Mouse (Mus musculus) stomach, embryonic 15.5 days (tissue): ENCODE measurements around the gene Rbfox1. TPM values are rescaled to one million over a fixed set of nuclear protein-coding genes. Genes with fewer than 3 reads are reported as not detected.

Experiments
- ATAC-seq: fragments of 200-750 bp; cut with Nextera tagmentation; 2 replicates; pipeline ENCODE4 v1.8.0; 2017; ENCODE audit warnings: low read depth, moderate number of reproducible peaks, moderate TSS enrichment; ENCODE audit not compliant: insufficient read depth, low FRiP score
- H3K27ac ChIP-seq: fragments of 300-500 bp; sonication (generic); 2 replicates; pipeline ENCODE4 v1.5.1; 2015; ENCODE audit warnings: mild to moderate bottlenecking, inconsistent platforms
- H3K27me3 ChIP-seq: fragments of 300-500 bp; sonication (generic); replicated peaks from 2 replicates; pipeline ENCODE4 v1.6.1; 2015; ENCODE audit warnings: inconsistent platforms
- H3K36me3 ChIP-seq: fragments of 300-500 bp; sonication (generic); 2 replicates; pipeline ENCODE4 v1.6.1; 2015; ENCODE audit warnings: inconsistent platforms
- H3K4me1 ChIP-seq: fragments of 300-500 bp; sonication (generic); 2 replicates; pipeline ENCODE4 v1.6.1; 2015; ENCODE audit warnings: inconsistent platforms
- H3K4me2 ChIP-seq: fragments of 300-500 bp; sonication (generic); 2 replicates; pipeline ENCODE4 v1.6.1; 2015; ENCODE audit warnings: mild to moderate bottlenecking, inconsistent platforms
- H3K4me3 ChIP-seq: fragments of 300-500 bp; sonication (generic); replicated peaks from 2 replicates; pipeline ENCODE4 v1.5.1; 2015; ENCODE audit warnings: inconsistent platforms
- H3K9ac ChIP-seq: fragments of 300-500 bp; sonication (generic); 2 replicates; pipeline ENCODE4 v1.6.1; 2015; ENCODE audit warnings: inconsistent platforms
- H3K9me3 ChIP-seq: fragments of 300-500 bp; sonication (generic); 2 replicates; pipeline ENCODE4 v1.6.1; 2016; ENCODE audit warnings: inconsistent platforms
- WGBS: fragments of 180-500 bp; shearing (Covaris S2); methylation state at CpG from one replicate; pipeline ENCODE4 v1.1.7; 2015; 5-methylcytosine and 5-hydroxymethylcytosine counted together
- polyA plus RNA-seq: library from polyadenylated mRNA; unstranded; fragments of >200 nt; fragmentation: Nextera tagmentation; extraction: Ambion mirVana; gene quantifications from 2 replicates; pipeline ENCODE4 v1.2.1, GENCODE M21; 2015

Rbfox1 gene
- polyA plus RNA-seq, 1 experiment from 2014 or later: 3.5 TPM

- H3K4me3 ChIP-seq: no peak overlapping the region
- no peaks in the 10 kb centered on the region for H3K27me3 ChIP-seq
- H3K36me3 ChIP-seq: no peaks in the 10 kb centered on the region
- WGBS: 64% methylated on average over 6 of the region's 6 CpGs
- no peak for ATAC-seq
- no peak overlapping the region for H3K4me2 ChIP-seq
- no peak overlapping the region for H3K27ac ChIP-seq
- H3K9me3 ChIP-seq: no peaks in the 10 kb centered on the region
- H3K9ac ChIP-seq: no peak overlapping the region
- H3K4me1 ChIP-seq: no peaks in the 10 kb centered on the region
Measured at GRCm38 (mm10) chr16:6390278-6390930, 505.2 kb downstream of the Rbfox1 start.

DNA sequence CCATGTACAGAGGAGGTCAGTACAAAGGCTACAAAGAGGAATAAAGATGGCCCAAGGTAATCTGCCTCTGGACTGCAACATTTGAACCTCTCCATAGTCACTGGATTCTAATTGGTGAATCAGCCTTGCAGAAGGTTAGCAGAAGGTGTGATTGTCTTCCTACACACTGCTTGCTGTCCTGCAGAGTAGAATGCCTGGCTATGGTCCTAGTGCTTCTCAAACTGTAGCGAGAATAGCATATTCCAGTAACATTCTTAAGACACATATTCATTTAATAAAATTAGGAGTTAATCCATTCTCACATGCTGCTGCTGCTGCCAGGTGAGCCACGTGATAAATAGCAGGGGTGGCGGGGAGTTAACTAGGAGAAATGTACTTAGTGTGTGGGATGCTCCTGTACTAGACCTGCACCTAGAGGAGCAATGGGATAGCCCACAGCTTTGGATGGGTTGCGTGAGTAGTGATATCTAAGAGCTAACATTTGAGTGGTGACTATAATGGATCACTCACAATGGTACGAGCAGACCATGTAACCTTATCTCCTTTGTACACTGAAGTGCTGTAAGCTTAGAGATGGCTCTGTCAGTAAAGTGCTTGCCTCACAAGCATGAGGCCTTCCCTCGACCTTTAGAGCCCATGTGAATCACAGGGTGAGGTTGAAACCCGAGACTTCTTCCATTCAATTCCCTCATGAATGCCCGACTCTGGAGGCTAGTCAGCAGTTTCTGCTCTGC is 511.7 kb downstream of the Rbfox1 start:
- no peak for ATAC-seq
- Histone ChIP-seq H3K4me2 (no peak overlapping the region), H3K9ac (no peak overlapping the region), H3K27ac (no peak overlapping the region), H3K9me3 (no peaks in the 10 kb centered on the region), H3K27me3 (no peaks in the 10 kb centered on the region), H3K36me3 (no peaks in the 10 kb centered on the region), H3K4me1 (no peaks in the 10 kb centered on the region), H3K4me3 (no peak overlapping the region)
- WGBS: 50% methylated on average over 8 of the region's 8 CpGs

- no peak for ATAC-seq
- H3K4me3 ChIP-seq: no peak overlapping the region
- no peaks in the 10 kb centered on the region for H3K27me3 ChIP-seq
- no peaks in the 10 kb centered on the region for H3K9me3 ChIP-seq
- H3K4me1 ChIP-seq: no peaks in the 10 kb centered on the region
- no peak overlapping the region for H3K27ac ChIP-seq
- no peaks in the 10 kb centered on the region for H3K36me3 ChIP-seq
- 90% methylated on average over 2 of the region's 2 CpGs for WGBS
- no peak overlapping the region for H3K9ac ChIP-seq
- H3K4me2 ChIP-seq: no peak overlapping the region
Measured at GRCm38 (mm10) chr16:6397635-6398034, 512.5 kb downstream of the Rbfox1 start.

- Histone ChIP-seq H3K9ac (no peak overlapping the region), H3K4me1 (no peaks in the 10 kb centered on the region), H3K36me3 (no peaks in the 10 kb centered on the region), H3K27ac (no peak overlapping the region), H3K27me3 (no peaks in the 10 kb centered on the region), H3K4me3 (no peak overlapping the region), H3K9me3 (no peaks in the 10 kb centered on the region), H3K4me2 (no peak overlapping the region)
- ATAC-seq: no peak
- 80% methylated on average over 3 of the region's 3 CpGs for WGBS
Measured at GRCm38 (mm10) chr16:6402816-6403215, 517.7 kb downstream of the Rbfox1 start.

DNA sequence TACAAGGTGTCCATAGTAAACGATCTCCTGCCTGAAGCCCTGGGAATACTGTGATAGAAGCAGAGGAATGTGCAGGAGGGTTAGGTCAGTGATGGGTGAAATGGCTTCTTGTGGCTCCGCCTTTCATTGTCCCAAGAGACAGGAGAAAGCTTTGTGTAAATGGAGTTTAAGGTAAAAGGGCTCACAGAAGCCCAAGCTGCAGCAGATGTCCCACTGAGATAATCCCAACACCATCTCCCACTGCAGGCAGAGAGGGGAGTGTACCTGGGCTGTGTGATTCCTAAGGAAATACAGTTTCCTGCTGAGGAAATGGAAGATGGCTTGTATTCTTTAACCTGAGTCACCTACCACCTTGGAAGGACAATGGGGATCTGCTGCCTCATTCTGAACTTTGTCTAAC is 529.7 kb downstream of the Rbfox1 start:
- Histone ChIP-seq H3K4me1 (no peaks in the 10 kb centered on the region), H3K9ac (no peak overlapping the region), H3K27me3 (no peaks in the 10 kb centered on the region), H3K36me3 (no peaks in the 10 kb centered on the region), H3K9me3 (no peaks in the 10 kb centered on the region), H3K4me3 (no peak overlapping the region), H3K27ac (no peak overlapping the region), H3K4me2 (no peak overlapping the region)
- no peak for ATAC-seq
- 41% methylated on average over 2 of the region's 2 CpGs for WGBS

DNA sequence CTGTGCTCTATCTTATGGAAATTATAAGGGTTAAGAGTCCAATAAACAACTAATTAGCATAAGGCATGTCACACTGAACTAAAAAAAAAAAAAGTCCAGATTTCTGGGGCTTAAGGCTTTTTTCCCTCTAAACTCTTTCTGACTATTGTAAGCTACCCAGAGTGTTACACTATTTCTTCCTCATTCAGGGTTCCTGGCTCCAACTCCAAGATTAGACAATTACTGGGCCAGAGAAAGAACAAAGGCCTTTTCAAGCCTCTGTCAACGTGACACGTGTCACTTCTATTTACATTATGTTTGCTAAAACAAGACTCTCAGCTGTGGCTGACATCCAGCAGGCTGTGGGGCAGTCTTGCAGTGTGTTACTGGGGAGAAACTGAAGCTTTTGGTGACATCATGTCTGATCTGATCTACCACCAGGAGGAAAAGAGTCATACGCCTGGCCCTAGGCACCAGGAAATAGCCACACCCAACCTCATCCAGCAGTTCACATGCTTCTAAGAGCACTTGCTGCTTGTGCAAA is 536.5 kb downstream of the Rbfox1 start:
- Histone ChIP-seq H3K4me1 (no peaks in the 10 kb centered on the region), H3K36me3 (no peaks in the 10 kb centered on the region), H3K4me2 (no peak overlapping the region), H3K27ac (no peak overlapping the region), H3K9ac (no peak overlapping the region), H3K4me3 (no peak overlapping the region), H3K27me3 (no peaks in the 10 kb centered on the region), H3K9me3 (no peaks in the 10 kb centered on the region)
- 47% methylated on average over 3 of the region's 3 CpGs for WGBS
- ATAC-seq: no peak

DNA sequence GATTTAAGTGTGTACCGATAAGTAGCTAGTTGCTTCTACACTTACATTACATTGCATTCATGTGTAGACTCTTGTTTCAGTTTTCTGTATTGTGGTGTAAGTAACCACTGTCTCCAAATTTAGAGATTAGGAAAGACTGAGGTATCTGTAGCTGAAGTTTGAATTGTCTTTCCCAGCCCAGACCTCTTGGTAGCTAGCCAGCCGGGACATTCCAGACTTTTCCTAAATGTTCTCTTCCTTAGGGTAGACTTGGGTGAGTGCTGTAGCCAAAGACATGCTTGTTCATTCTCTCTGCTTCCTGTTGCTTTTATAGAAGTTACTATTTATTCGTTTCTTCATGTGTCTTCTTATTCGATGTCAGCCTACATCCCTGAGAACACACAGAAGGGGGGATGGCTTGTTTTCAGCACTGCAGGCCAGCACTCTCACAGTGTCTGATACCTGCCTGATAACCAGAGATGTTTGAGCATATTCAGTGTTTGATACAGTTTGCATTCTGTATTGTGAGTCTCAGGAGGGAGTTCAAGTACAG is 538.8 kb downstream of the Rbfox1 start:
- Histone ChIP-seq H3K27ac (no peak overlapping the region), H3K4me1 (no peaks in the 10 kb centered on the region), H3K9ac (no peak overlapping the region), H3K4me3 (no peak overlapping the region), H3K9me3 (no peaks in the 10 kb centered on the region), H3K27me3 (no peaks in the 10 kb centered on the region), H3K4me2 (no peak overlapping the region), H3K36me3 (no peaks in the 10 kb centered on the region)
- ATAC-seq: no peak
- 72% methylated on average over 4 of the region's 4 CpGs for WGBS

DNA sequence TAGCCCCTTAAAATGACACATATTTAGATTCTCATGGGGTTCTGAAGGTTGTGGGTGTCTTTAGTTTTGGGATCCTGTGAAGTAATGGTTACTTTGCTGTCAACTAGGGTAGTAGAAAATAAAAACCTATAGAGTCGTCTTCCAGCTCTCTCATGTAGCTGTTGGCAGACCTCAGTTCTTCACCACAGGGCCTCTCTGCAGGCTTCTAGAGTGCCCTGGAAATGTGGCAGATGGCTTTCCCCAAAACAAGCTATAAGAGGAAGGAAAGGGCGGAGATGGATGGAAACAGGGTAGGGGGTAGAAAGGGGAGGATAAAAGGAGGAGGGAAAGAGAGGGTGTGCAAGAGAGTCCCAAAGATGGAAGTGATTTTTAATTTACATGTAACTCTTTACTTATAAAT is 539.6 kb downstream of the Rbfox1 start:
- ATAC-seq: no peak

GRCm38 (mm10) chr16:6427292-6428281 is 542.4 kb downstream of the Rbfox1 start:
- 77% methylated on average over 12 of the region's 12 CpGs for WGBS

More for the DNA sequence above, 539.6 kb downstream of the Rbfox1 start:
- 77% methylated on average over 2 of the region's 2 CpGs for WGBS
- no peaks in the 10 kb centered on the region for H3K36me3 ChIP-seq
- no peaks in the 10 kb centered on the region for H3K9me3 ChIP-seq
- no peak overlapping the region for H3K4me2 ChIP-seq
- H3K4me1 ChIP-seq: no peaks in the 10 kb centered on the region
- no peaks in the 10 kb centered on the region for H3K27me3 ChIP-seq
- H3K9ac ChIP-seq: no peak overlapping the region
- no peak overlapping the region for H3K4me3 ChIP-seq
- no peak overlapping the region for H3K27ac ChIP-seq

DNA sequence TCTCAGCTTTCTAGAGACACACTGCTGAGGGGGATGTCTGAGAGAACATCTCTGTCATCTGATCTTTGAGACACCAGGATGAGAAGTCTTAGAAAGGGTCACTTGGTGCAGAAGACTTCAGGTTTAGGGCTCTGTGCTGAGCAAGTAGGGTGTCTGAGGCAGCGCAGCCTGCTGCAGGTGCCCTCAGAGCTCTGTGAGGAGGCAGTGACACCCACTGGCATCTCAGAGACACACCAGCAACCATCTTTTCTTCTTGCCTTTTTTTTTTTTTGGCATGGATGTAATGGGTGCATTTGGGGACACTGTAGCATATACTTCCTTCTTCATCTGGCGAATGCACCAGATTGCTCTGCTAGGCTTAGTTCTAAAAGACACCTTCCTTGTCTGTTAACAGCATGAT is 545.8 kb downstream of the Rbfox1 start:
- Histone ChIP-seq H3K4me2 (no peak overlapping the region), H3K4me1 (no peaks in the 10 kb centered on the region), H3K9ac (no peak overlapping the region), H3K36me3 (no peaks in the 10 kb centered on the region), H3K9me3 (no peaks in the 10 kb centered on the region), H3K4me3 (no peak overlapping the region), H3K27me3 (no peaks in the 10 kb centered on the region), H3K27ac (no peak overlapping the region)
- ATAC-seq: no peak
- 86% methylated on average over 2 of the region's 2 CpGs for WGBS

More at GRCm38 (mm10) chr16:6427292-6428281, 542.4 kb downstream of the Rbfox1 start:
- Histone ChIP-seq H3K9me3 (no peaks in the 10 kb centered on the region), H3K4me3 (no peak overlapping the region), H3K36me3 (no peaks in the 10 kb centered on the region), H3K4me2 (no peak overlapping the region), H3K9ac (no peak overlapping the region), H3K4me1 (no peaks in the 10 kb centered on the region), H3K27ac (no peak overlapping the region), H3K27me3 (no peaks in the 10 kb centered on the region)
- no peak for ATAC-seq

GRCm38 (mm10) chr16:6436445-6436844 is 551.3 kb downstream of the Rbfox1 start:
- Histone ChIP-seq H3K4me2 (no peak overlapping the region), H3K4me3 (no peak overlapping the region), H3K4me1 (no peaks in the 10 kb centered on the region), H3K27me3 (no peaks in the 10 kb centered on the region), H3K9ac (no peak overlapping the region), H3K27ac (no peak overlapping the region), H3K9me3 (no peaks in the 10 kb centered on the region), H3K36me3 (no peaks in the 10 kb centered on the region)
- no peak for ATAC-seq
- WGBS: 58% methylated on average over 2 of the region's 2 CpGs
